Mouse (Mus musculus) WW6 (cell line): Measurements from ENCODE around the gene Mylip.

Experiments used
- DNase-seq: peaks from one replicate; pipeline ENCODE4 v3.0.0-alpha.2; 2013; ENCODE audit warnings: low read depth, low spot score

The Mylip gene

DNA sequence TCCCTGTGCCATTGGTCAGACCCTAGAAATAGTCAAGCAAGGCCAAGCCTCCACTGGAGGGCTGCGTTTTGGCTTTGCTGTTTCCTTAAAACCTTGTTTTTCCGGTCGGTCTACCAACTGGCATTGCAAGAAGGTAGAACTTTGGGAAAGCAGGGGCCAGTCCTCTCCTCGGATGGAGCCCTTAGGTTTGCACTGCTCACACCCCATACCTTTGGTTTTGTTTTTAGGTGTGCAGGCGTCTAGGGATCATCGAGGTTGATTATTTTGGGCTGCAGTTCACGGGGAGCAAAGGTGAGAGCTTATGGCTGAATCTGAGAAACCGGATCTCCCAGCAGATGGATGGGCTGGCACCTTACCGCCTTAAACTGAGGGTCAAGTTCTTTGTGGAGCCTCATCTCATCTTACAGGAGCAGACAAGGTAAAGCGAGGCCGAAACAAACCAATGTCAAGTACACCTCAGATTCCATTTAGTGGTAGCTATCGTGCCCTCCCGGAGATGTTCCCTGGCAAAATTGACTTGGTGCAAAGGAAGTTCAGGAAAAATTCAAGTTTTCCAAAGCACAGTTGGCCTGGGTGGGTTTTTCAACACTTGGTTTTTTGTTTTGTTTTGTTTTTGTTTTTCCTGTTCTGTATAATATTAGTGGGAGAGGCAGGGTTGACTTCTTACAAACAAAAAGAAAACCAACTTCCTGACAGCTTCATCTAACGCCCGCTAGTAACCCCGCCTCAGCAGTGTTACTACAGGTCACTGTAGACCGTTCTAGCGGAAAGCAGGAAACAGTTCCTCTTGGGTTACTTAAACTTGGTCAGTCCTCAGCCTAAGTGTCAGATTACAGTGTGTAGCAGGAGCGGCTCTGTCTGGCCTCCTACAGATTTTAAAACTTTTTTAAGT is 1.7 kb downstream of the Mylip start:
- no peak for DNase-seq

- DNase-seq: no peak
Observed at GRCm38 (mm10) chr13:45391854-45392454, 2.4 kb downstream of the Mylip start.

DNA sequence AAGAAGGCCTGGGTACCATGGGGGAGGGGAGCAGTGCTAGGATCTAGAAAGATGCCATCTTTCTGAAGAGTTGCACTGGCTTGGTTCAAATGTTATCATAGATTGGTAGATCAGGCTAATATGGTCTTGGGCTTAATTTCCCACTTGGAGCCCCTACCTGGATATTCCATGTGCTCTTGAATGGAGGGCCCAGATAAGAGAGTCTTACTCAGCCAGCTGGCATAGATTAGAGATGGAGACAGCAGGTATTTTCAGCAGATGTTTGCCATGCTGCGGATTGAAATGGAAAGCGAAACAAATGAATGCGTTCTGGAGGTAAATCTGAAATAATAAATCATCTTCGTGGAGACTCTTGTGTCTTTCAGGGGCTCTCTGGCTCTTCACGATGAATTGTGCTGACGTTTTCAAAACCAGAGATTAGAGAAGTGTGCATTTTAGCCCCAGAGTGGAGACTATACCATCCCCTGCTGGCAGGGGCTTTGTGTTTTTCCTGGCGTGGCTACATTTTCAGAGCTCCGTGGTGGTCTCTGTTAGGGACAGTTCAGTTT is 4.8 kb downstream of the Mylip start:
- no peak for DNase-seq

- DNase-seq: no peak
Observed at GRCm38 (mm10) chr13:45396724-45397123, 7.2 kb downstream of the Mylip start.

DNA sequence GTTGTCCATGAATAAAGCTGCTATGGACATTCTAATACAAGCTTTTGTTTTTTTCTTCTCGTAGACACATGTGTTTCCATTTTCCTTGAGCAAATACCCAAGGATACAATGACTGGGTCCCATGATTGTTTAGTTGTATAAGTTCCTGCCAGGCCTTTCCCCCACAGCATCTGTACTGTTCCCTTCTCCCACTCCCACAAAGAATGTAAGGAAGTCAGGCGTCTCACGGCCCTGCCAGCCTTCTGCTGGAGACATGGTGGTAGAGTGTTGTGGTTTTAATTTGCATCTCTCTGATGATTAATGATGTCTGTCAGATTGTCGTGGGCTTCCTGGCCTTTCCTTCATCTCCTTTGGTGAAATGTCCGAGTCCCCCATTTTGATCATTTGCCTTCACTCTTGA is 7.7 kb downstream of the Mylip start:
- DNase-seq: no peak

GRCm38 (mm10) chr13:45397896-45398805 is 8.6 kb downstream of the Mylip start:
- DNase-seq: no peak

DNA sequence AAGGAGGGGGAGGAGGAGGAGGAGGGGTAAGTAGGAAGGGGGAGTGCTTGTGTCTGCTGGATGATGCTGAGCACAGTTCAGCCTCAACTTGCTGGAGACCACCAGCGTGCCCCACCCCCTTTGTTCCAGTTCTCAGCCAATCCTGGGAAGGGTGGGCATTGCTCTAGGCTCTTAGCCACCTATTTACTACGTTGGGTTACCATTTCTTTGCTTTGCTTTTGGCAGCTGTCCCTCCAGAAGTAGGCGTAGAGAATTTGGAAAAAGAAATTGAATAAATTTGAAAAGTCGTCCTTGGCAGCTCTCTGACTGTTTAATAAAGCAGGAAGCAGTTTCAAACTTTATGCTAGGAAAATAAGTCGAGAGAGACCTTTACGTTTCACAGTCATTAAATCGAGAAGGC is 11.2 kb downstream of the Mylip start:
- no peak for DNase-seq

DNA sequence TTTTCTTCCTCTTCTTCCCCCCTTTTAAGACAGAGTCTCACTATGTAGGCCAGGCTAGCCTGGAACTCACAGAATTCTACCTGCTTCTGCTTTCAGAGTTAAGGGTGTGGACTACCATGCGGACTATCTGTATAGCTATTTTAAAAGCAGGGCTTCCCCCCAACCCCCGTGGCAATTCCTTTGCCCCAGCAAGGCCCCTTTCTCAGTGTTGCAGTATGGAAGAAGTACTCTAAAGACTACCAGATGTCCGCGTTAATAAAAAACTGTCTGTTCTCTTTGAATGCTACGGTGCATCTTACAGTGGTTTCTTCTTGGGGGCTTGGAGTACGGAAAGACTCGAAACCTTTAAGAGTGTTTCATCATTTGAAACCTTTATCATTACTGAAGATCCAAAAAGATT is 12.3 kb downstream of the Mylip start:
- DNase-seq: no peak

DNA sequence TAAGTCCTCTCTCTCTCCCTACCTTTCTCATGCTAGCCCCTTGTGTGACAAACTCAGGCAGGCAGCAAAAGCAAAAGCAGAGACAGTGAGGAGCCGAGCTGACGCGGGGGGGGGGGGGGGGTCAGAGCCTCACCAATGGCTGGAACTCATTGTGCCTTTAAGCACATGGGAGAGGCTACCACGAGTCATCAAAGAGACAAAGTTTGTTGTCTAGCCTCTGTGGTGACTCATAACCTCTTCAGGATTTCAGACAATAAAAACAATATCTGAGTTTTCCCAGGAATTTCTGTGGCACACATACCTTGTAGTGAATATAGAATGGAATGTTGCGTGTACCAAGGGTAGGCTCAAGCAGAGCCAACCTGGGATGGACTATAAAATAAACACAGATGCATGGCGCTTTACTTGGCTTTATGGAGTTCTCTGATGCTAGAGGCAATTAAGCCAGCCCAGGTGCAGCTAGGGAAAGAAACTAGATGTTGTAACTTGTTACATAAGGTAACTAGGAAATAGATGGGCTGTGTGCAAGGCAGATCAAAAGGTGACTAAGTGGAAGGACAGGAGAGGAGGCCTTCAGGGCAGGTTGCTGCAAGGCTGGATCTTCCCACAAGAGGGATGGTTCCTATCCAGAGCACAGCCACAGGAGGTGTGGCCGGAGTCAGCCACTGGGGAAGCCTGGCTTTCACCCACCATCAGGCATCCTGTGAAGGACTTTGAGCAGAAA is 12.9 kb downstream of the Mylip start:
- DNase-seq: no peak

DNA sequence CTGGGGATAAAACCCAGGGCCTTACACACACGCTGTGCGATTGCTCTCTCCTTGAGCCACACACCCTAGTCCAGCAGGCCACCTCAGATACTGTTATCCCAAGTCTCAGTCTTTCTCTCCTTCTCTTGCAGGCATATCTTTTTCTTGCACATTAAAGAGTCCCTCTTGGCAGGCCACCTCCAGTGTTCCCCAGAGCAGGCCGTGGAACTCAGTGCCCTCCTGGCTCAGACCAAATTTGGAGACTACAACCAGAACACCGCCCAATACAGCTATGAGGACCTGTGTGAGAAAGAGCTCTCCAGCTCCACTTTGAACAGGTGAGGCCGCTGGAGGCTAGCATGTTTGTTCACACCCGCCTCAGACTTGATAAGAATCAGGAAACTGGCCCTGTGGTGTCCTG is 14.7 kb downstream of the Mylip start:
- no peak for DNase-seq

DNA sequence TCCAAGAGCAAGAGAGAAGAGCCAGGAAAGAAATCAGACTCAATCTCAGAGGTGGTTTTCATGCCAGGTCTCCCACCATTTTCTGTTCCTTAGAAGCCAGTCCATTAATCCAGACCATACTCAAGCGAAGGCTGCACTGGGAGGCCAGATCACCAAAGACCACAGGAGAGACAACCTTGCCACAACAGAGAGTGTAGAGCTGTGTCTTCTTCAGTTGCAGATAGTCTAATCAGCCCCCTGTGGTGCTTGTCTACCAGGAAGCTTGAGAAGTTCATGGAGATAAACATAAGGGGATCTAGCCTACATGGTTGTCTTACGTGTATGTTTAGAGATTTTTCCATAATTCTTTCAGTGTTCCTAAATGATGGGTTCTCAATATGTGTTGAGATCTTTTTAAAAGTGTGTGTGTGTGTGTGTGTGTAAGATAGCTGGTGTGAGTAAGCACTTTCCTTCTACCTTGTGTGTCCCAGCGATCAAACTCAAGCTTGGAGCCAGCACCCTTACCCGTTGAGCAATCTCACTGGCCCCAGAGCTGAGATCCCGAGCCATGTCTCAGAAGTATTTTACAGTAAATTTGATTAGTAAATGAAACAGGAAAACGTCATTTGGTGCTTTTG is 15.8 kb downstream of the Mylip start:
- DNase-seq: no peak

- DNase-seq: no peak
Observed at GRCm38 (mm10) chr13:45406289-45406688, 16.7 kb downstream of the Mylip start.

DNA sequence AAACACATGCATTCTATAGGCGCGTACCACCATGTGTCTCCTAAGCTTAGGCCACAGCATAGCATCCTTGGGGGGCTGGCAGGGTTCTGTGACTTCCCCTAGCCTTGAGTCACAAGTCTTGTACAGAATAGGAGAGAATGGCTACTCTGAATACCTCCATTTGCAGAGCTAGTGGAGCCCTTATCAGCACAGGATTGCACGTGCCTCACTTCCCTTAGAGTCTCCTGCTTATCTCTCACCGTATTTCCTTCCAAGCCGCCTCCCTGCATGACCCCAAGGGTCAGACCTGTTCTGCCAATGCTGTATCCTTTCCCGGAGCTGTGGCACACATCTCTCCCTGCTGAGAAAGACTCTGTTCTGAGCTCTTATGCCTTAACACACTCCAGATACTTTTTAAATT is 17.2 kb downstream of the Mylip start:
- DNase-seq: no peak

DNA sequence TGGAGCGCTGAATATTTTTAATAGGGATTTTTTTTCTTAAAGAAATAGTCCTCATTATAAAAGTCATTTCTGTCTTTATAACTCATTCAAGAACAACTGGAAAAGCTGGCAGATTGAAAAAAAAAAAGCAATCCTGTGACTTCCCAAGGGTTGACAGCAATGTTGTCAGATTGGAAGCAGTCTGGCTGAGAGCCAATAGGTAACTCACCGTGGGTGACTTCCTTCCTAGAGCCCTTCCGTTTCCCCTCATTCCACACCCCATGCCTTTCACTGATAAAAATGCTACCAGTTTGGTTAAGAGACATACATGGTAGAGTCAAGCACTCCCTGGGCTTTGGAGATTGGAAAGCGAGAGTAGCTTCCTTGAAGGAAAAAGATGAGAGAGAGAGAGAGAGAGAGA is 21.4 kb downstream of the Mylip start:
- no peak for DNase-seq

- DNase-seq: no peak
Observed at GRCm38 (mm10) chr13:45413066-45413465, 23.5 kb downstream of the Mylip start.

GRCm38 (mm10) chr13:45414031-45414430 is 24.5 kb downstream of the Mylip start:
- no peak for DNase-seq

- no peak for DNase-seq
Observed at GRCm38 (mm10) chr13:45416621-45417057, 27.1 kb downstream of the Mylip start.

DNA sequence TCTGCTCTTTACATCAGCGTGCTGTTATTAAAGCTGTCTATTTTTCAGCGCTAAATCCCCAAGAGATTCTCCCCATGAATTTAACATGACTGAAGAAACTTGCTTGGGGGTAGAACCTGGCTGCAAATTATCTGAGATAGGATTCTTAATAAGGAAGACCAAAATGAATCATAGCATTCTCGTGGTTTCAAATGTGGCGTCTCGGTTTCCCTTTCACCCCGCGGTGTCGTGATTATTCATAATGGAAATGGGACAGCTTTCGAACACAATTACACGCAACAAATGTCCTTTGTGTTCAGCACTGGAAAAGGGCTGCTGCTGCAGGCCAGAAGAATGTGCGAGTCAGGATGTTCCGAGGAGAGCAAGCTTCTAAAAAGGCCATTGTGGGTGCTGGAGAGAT is 29.4 kb downstream of the Mylip start:
- no peak for DNase-seq

DNA sequence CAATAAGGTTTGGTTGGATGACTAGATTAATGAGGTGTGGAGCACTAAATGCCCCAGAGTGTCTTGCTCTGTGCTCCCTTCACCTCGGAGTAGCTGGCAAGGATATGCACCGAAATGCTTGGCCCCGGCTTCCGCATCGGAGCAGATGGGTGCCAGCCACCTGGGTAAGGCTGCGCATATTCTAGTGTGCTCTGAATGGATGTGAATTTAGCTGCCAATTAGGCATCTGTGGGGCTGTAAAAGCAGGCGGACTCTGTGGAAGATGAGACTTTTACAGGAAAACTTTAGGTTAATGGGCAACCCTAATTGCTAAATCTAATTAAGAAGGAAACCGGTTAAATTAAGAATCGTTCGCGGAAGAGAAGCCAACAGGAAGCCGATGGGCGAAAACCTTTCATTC is 32.7 kb downstream of the Mylip start:
- DNase-seq: no peak

- no peak for DNase-seq
Observed at GRCm38 (mm10) chr13:45422709-45423108, 33.2 kb downstream of the Mylip start.

DNA sequence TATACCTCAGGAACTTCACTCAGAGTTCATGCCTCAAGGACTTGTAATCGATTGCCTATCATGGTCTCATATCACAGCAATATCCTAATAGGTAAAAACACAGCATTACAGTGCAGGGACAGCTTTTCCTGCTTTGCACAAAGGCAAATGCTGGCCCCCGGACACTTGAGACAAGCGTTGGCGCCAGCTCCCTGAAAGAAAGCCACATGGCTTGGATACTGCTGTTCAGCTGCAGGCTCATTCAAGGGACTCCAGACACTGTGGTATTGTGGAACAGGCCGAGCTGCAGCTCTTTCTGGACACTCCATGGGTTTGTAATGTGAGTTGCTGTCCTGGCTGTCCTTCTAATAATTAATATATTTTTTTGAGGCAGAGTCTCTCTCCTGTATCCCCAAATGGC is 34.4 kb downstream of the Mylip start:
- DNase-seq: no peak
